Mouse (Mus musculus): ENCODE measurements around the gene Ube2t. TPM values are rescaled to one million over a fixed set of nuclear protein-coding genes. Genes with fewer than 3 reads are reported as not detected.

The Ube2t gene
- polyA plus RNA-seq, 1 experiment from 2014 or later = 11.7 TPM

GRCm38 (mm10) chr1:134996471-134996870 lies 34.1 kb downstream of the Ube2t start:
- Histone ChIP-seq H3K27ac (replicated peaks) (no peak overlapping the region), H3K4me1 (replicated peaks) (0 out of 2 replicates have a peak, but pooled peaks cover 7% of the 10 kb centered on the region), H3K36me3 (no peaks in the 10 kb centered on the region), H3K9ac (no peak overlapping the region), H3K9me3 (no peaks in the 10 kb centered on the region), H3K4me3 (no peak overlapping the region), H3K27me3 (0 out of 2 replicates have a peak, but pooled peaks cover 6% of the 10 kb centered on the region), H3K4me2 (no peak overlapping the region)
- 88% methylated on average over 7 of the region's 7 CpGs for WGBS
- ATAC-seq (ENCODE audit: low read depth) = no peak

- no peak overlapping the region for H3K27ac ChIP-seq (replicated peaks)
- H3K4me3 ChIP-seq = no peak overlapping the region
- H3K36me3 ChIP-seq = no peaks in the 10 kb centered on the region
- H3K27me3 ChIP-seq = 0 out of 2 replicates have a peak, but pooled peaks cover 6% of the 10 kb centered on the region
- H3K4me1 ChIP-seq (replicated peaks) = 0 out of 2 replicates have a peak, but pooled peaks cover 7% of the 10 kb centered on the region
- 86% methylated on average over 5 of the region's 5 CpGs for WGBS
- H3K4me2 ChIP-seq = no peak overlapping the region
- ATAC-seq (ENCODE audit: low read depth) = no peak
- no peaks in the 10 kb centered on the region for H3K9me3 ChIP-seq
- no peak overlapping the region for H3K9ac ChIP-seq
Observed at GRCm38 (mm10) chr1:134997568-134997967, 35.2 kb downstream of the Ube2t start.

DNA sequence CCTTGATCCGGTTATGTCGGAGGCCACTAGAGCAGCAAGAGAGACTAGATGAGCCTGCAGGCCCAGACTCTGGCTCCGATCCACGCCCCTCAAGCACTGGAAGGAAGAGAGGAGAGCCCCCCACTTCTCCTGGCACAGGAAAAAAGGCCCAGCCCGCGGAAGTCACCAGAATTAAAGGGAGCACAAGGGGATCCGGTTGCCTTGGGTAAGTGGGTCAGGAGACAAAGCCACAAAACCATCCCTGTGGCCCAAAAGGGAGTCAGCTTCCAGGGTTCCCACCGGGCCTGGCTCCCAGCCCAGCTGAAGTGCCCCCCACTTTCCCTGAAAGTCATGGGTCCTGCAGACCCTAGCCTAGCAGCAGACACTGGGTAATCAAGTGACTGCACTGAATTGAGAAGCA lies 35.9 kb downstream of the Ube2t start:
- H3K27me3 ChIP-seq = 0 out of 2 replicates have a peak, but pooled peaks cover 6% of the 10 kb centered on the region
- H3K36me3 ChIP-seq = no peaks in the 10 kb centered on the region
- no peak overlapping the region for H3K4me3 ChIP-seq
- H3K27ac ChIP-seq (replicated peaks) = no peak overlapping the region
- H3K9me3 ChIP-seq = no peaks in the 10 kb centered on the region
- no peak for ATAC-seq (ENCODE audit: low read depth)
- no peak overlapping the region for H3K4me2 ChIP-seq
- H3K4me1 ChIP-seq (replicated peaks) = 0 out of 2 replicates have a peak, but pooled peaks cover 7% of the 10 kb centered on the region
- WGBS = 80% methylated on average over 8 of the region's 8 CpGs
- no peak overlapping the region for H3K9ac ChIP-seq

DNA sequence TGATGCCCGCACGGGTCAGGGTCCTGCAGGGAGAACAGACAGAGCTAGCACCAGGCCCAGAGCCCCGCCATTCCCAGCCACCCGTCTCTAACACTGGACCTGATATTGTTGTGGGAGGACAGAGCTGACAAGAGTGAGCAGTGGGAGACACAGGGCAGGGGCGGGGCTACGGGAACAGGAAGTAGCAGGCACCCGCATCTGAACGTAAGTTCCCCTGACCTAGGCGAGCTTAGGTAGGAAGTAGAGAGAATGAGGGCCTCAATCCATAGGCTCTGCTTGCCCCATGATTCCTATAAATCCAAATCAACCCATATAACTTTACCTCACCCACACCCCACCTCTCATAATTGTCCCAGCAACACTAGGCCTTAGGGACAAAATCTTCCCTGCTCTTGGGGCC lies 38.2 kb downstream of the Ube2t start:
- Histone ChIP-seq H3K27me3 (no peaks in the 10 kb centered on the region), H3K9me3 (no peaks in the 10 kb centered on the region), H3K9ac (no peak overlapping the region), H3K4me2 (no peak overlapping the region), H3K4me3 (no peak overlapping the region), H3K36me3 (no peaks in the 10 kb centered on the region), H3K27ac (replicated peaks) (no peak overlapping the region), H3K4me1 (replicated peaks) (0 out of 2 replicates have a peak, but pooled peaks cover 5% of the 10 kb centered on the region)
- ATAC-seq (ENCODE audit: low read depth) = no peak
- WGBS = 74% methylated on average over 9 of the region's 9 CpGs

DNA sequence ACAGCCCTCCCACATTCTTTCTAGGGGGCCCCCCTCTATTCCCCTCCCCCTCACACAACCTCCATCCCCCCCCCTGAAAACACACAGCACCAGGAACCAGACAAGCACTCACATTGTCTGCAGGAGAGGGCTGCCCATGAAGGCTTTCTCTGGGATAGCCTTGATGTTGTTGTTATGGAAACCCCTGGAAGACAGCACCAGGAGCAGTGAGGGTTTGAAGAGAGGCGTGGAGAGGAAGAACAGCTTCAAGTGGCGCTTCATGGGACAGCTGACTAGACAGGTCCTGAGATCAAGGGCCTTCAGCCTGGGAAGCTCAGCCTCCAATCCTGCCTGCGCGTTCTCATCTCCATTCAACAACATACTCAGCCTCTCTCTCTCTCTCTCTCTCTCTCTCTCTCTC lies 41.0 kb downstream of the Ube2t start:
- H3K4me2 ChIP-seq = no peak overlapping the region
- no peaks in the 10 kb centered on the region for H3K27me3 ChIP-seq
- no peaks in the 10 kb centered on the region for H3K9me3 ChIP-seq
- H3K27ac ChIP-seq (replicated peaks) = no peak overlapping the region
- H3K36me3 ChIP-seq = no peaks in the 10 kb centered on the region
- ATAC-seq (ENCODE audit: low read depth) = no peak
- H3K4me3 ChIP-seq = no peak overlapping the region
- no peaks in the 10 kb centered on the region for H3K4me1 ChIP-seq (replicated peaks)
- WGBS = 55% methylated on average over 4 of the region's 4 CpGs
- H3K9ac ChIP-seq = no peak overlapping the region

- no peak for ATAC-seq (ENCODE audit: low read depth)
- Histone ChIP-seq H3K27ac (replicated peaks) (no peak overlapping the region), H3K36me3 (no peaks in the 10 kb centered on the region), H3K4me3 (no peak overlapping the region), H3K4me2 (no peak overlapping the region), H3K4me1 (replicated peaks) (no peaks in the 10 kb centered on the region), H3K27me3 (no peaks in the 10 kb centered on the region), H3K9me3 (no peaks in the 10 kb centered on the region), H3K9ac (no peak overlapping the region)
- 30% methylated on average over 7 of the region's 7 CpGs for WGBS
Observed at GRCm38 (mm10) chr1:135005696-135006095, 43.3 kb downstream of the Ube2t start.

- Histone ChIP-seq H3K4me3 (no peak overlapping the region), H3K27ac (replicated peaks) (no peak overlapping the region), H3K9me3 (no peaks in the 10 kb centered on the region), H3K27me3 (no peaks in the 10 kb centered on the region), H3K4me1 (replicated peaks) (peaks cover 5% of the 10 kb centered on the region; the same call in 1 of the 2 replicates), H3K4me2 (no peak overlapping the region), H3K9ac (no peak overlapping the region), H3K36me3 (no peaks in the 10 kb centered on the region)
- ATAC-seq (ENCODE audit: low read depth) = no peak
- 85% methylated on average over 3 of the region's 3 CpGs for WGBS
Observed at GRCm38 (mm10) chr1:135009833-135010232, 47.5 kb downstream of the Ube2t start.

DNA sequence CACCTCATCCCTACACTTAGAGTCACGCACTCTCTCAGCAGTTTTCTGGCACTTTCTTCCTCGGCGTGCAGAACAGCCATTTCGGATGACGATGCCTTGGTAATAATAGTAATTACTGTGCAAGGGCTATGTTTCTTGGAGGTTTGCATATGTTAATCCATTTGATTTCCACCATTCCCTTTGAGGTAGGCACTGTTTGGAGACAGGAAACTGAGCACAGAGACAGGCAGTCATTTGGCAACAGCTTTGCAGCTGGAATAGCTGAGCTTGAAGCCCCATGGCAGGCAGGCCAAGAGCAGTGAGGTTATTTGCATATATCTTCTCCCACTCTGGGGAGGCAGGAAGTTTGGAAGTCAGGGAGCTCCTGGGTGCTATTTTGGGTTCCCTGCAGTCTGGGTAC lies 49.5 kb downstream of the Ube2t start:
- Histone ChIP-seq H3K4me2 (no peak overlapping the region), H3K9ac (no peak overlapping the region), H3K27me3 (no peaks in the 10 kb centered on the region), H3K4me3 (no peak overlapping the region), H3K27ac (replicated peaks) (no peak overlapping the region), H3K4me1 (replicated peaks) (peaks cover 11% of the 10 kb centered on the region), H3K36me3 (no peaks in the 10 kb centered on the region), H3K9me3 (no peaks in the 10 kb centered on the region)
- 88% methylated on average over 5 of the region's 5 CpGs for WGBS
- ATAC-seq (ENCODE audit: low read depth) = no peak

DNA sequence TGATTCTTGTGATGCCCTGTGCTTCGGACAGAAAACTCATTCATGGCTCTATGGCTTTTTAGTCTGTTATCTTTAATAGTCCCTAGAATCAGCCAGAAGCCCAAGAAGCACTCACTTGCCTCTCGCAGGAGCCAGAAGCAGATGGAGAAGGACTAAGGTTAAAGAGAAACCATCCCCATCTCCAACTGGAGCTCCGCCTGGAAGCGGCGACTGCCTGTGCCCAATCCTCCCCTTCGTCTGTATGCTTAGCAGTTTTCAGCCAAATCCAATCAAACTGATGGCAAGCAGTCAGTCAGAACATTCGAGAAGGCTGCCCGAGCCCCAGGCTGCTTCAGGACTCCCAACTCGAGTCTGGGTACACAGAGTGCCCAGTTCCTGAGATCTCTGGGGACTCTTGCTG lies 50.1 kb downstream of the Ube2t start:
- H3K27ac ChIP-seq (replicated peaks) = no peak overlapping the region
- H3K27me3 ChIP-seq = no peaks in the 10 kb centered on the region
- no peak overlapping the region for H3K4me2 ChIP-seq
- peaks cover 11% of the 10 kb centered on the region for H3K4me1 ChIP-seq (replicated peaks)
- no peaks in the 10 kb centered on the region for H3K9me3 ChIP-seq
- no peak overlapping the region for H3K4me3 ChIP-seq
- no peak for ATAC-seq (ENCODE audit: low read depth)
- no peaks in the 10 kb centered on the region for H3K36me3 ChIP-seq
- WGBS = 83% methylated on average over 9 of the region's 9 CpGs
- H3K9ac ChIP-seq = no peak overlapping the region

DNA sequence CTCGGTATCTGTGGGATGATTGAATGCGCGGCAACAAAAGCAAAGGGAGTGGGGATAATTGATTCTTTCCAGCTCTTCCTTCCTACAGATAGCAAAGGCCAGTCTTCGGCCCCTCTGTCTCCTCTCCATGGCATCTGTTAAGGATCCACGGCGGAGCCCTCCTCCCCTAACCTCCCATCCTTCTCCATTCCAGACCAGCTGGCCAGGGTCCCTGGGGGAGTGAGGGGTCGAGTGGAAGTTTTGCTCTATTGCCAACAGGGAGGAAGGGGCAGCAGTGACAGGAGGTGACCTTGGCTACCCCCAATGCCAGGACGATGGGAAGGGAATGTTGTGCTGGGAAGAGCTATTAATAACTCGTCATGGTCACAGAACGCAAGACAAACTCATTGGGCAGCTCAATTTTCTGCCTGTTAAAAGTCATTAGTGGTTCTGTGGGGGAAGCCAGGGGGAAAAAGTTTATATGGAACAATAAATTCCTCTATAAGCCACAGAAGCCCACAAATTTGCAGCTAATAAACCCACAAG lies 52.6 kb downstream of the Ube2t start:
- Histone ChIP-seq H3K9ac (no peak overlapping the region), H3K36me3 (no peaks in the 10 kb centered on the region), H3K4me2 (no peak overlapping the region), H3K9me3 (no peaks in the 10 kb centered on the region), H3K4me3 (no peak overlapping the region), H3K4me1 (replicated peaks) (peaks cover 27% of the 10 kb centered on the region), H3K27ac (replicated peaks) (no peak overlapping the region), H3K27me3 (no peaks in the 10 kb centered on the region)
- 28% methylated on average over 10 of the region's 10 CpGs for WGBS
- no peak for ATAC-seq (ENCODE audit: low read depth)

- Histone ChIP-seq H3K9ac (no peak overlapping the region), H3K4me2 (no peak overlapping the region), H3K4me3 (no peak overlapping the region), H3K36me3 (no peaks in the 10 kb centered on the region), H3K9me3 (no peaks in the 10 kb centered on the region), H3K27me3 (no peaks in the 10 kb centered on the region), H3K4me1 (replicated peaks) (peaks cover 48% of the 10 kb centered on the region), H3K27ac (replicated peaks) (no peak overlapping the region)
- 77% methylated on average over 10 of the region's 10 CpGs for WGBS
- no peak for ATAC-seq (ENCODE audit: low read depth)
Observed at GRCm38 (mm10) chr1:135016907-135017655, 54.7 kb downstream of the Ube2t start.

- peaks cover 50% of the 10 kb centered on the region for H3K4me1 ChIP-seq (replicated peaks)
- no peak overlapping the region for H3K27ac ChIP-seq (replicated peaks)
- no peaks in the 10 kb centered on the region for H3K36me3 ChIP-seq
- WGBS = 92% methylated on average over 2 of the region's 2 CpGs
- H3K4me2 ChIP-seq = no peak overlapping the region
- ATAC-seq (ENCODE audit: low read depth) = no peak
- no peaks in the 10 kb centered on the region for H3K27me3 ChIP-seq
- H3K9ac ChIP-seq = no peak overlapping the region
- no peaks in the 10 kb centered on the region for H3K9me3 ChIP-seq
- no peak overlapping the region for H3K4me3 ChIP-seq
Observed at GRCm38 (mm10) chr1:135017656-135018015, 55.3 kb downstream of the Ube2t start.

Data from neural tube, embryonic 13.5 days (tissue).